Mouse (Mus musculus) hindbrain, postnatal 0 days (tissue): ENCODE data around the gene Epb41l3. TPM values are rescaled to one million over a fixed set of nuclear protein-coding genes. Genes with fewer than 3 reads are reported as not detected.

Experiments
- ATAC-seq: fragments of 200-750 bp; cut with Nextera tagmentation; 2 replicates; pipeline ENCODE4 v1.8.0; 2017; ENCODE audit warnings: mild to moderate bottlenecking, moderate TSS enrichment, moderate library complexity
- DNase-seq: peaks from one replicate; pipeline ENCODE4 v3.0.0-alpha.2; 2015; ENCODE audit warnings: low spot score
- H3K27ac ChIP-seq: fragments of 300-500 bp; sonication (generic); 2 replicates; pipeline ENCODE4 v1.5.1; 2014; ENCODE audit warnings: mild to moderate bottlenecking
- H3K27me3 ChIP-seq: fragments of 300-500 bp; sonication (generic); 2 replicates; pipeline ENCODE4 v1.6.1; 2014; ENCODE audit warnings: low read length, mixed read lengths; ENCODE audit not compliant: insufficient read depth
- H3K36me3 ChIP-seq: fragments of 300-500 bp; sonication (generic); 2 replicates; pipeline ENCODE4 v1.6.1; 2014; ENCODE audit warnings: low read length, mixed read lengths; ENCODE audit not compliant: insufficient read depth
- H3K4me1 ChIP-seq: fragments of 300-500 bp; sonication (generic); 2 replicates; pipeline ENCODE4 v1.6.1; 2014; ENCODE audit warnings: antibody characterized with exemption, low read length, mixed read lengths; ENCODE audit not compliant: insufficient read depth
- H3K4me2 ChIP-seq: fragments of 300-500 bp; sonication (generic); 2 replicates; pipeline ENCODE4 v1.6.1; 2014; ENCODE audit warnings: low read depth, mild to moderate bottlenecking, low read length, moderate library complexity, mixed read lengths
- H3K4me3 ChIP-seq: fragments of 300-500 bp; sonication (generic); 2 replicates; pipeline ENCODE4 v1.5.1; 2014; ENCODE audit warnings: low read length
- H3K9ac ChIP-seq: fragments of 300-500 bp; sonication (generic); replicated peaks from 2 replicates; pipeline ENCODE4 v1.6.1; 2014; ENCODE audit warnings: mild to moderate bottlenecking, low read length, moderate library complexity, mixed read lengths
- H3K9me3 ChIP-seq: fragments of 300-500 bp; sonication (generic); 2 replicates; pipeline ENCODE4 v1.6.1; 2016; ENCODE audit warnings: low read length, mixed read lengths
- CTCF ChIP-seq: IDR thresholded peaks from 2 replicates; pipeline ENCODE4 v1.5.1; 2016; ENCODE audit warnings: antibody characterized with exemption, control low read depth, low read depth
- WGBS: fragments of 180-500 bp; shearing (Covaris S2); extraction: QIAGEN DNeasy Blood & Tissue Kit; methylation state at CpG from one replicate; pipeline ENCODE4 v1.1.7; 2014; 5-methylcytosine and 5-hydroxymethylcytosine counted together
- polyA plus RNA-seq: library from polyadenylated mRNA; unstranded; fragments of >200 nt; fragmentation: Nextera tagmentation; extraction: Ambion mirVana; gene quantifications from 2 replicates; pipeline ENCODE4 v1.2.1, GENCODE M21; 2015
- total RNA-seq: library from RNA; depleted of rRNA; stranded (reverse); fragments of >200 nt; gene quantifications from 2 replicates; pipeline ENCODE4 v1.2.3, GENCODE M21; 2014

The Epb41l3 gene
- total and polyA plus RNA-seq, 2 experiments from 2014 or later, result 105 to 107 TPM

DNA sequence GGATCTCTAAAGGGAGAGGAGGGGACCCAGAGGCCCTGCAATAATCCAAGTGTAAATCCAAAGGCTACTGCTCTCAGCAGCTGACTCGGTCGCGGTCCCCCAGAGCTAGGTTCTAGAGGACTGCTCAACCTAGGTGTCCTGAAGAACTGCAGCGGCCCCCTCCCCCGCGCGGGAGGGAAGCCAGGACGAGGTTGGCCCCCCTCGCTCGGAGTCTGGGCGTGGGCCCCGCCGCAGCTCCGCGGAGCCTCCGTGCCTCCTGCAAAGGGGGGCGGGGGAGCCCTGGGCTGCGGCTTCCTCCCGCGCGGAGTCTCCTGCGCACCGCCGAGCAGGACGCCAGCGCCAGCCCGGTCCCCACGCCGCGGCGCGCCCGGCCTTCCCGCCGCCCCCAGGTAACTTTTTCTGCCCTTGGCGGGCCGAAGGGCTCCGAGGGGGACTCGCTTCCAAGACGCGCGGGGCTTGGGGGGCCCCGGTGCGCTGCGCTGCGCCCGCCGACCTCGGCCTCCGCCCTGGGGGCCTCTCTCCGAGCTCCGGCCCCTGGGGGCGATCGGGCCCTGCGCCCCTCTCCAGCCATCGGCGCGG is 81.1 kb downstream of the Epb41l3 start:
- WGBS, result 0% methylated on average over 44 of the region's 58 CpGs
- DNase-seq, result peak; percentile 68

DNA sequence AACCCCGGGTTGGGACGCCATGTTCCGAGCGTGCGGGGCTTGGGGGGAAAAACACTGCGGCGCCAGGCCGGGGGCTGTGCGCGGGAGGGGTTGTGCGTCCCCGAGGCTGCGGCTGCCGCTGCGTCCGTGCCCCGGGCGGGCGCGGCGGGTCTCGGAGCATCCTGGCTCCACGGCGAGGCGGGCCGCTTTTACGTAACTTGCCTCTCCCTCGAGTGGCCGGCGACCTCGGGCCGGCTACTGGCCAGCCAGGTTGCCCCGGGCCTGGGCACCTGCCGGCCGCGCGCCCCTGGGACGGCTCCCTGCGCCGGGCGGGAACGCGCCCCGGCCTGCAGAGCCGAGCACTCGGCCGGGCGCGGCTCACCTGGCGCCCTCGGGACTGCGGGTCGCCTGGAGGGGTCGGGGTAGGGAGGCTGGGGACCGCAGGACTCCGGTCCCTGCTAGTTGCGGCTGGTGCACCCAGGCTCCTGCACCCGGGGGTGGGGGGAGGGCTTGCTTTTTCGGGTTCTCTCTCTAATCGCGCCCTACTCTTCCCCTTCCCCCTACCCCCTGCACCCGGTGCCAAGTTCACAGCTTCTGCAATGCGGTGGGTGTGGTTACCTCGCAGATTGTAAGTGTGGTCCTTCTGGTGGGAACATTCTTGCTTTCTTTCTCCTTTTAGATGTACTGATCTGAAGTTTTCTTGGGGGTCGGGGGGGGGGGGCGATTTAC is 81.8 kb downstream of the Epb41l3 start:
- Histone ChIP-seq H3K27me3 (no peaks in the 10 kb centered on the region), H3K9me3 (no peaks in the 10 kb centered on the region), H3K36me3 (no peaks in the 10 kb centered on the region), H3K9ac (peak overlapping the region; percentile 91), H3K4me1 (no peaks in the 10 kb centered on the region), H3K4me2 (peak overlapping the region; percentile 88), H3K4me3 (peak overlapping the region; percentile 96), H3K27ac (peak overlapping the region; percentile 85)
- ATAC-seq (peak; percentile 59), DNase-seq (peak; percentile 58)
- no peak for TF ChIP-seq CTCF
- WGBS, result under 1% methylated on average over 57 of the region's 66 CpGs

More for the DNA sequence above, 81.1 kb downstream of the Epb41l3 start:
- Histone ChIP-seq H3K27ac (peak overlapping the region; percentile 85), H3K4me1 (no peaks in the 10 kb centered on the region), H3K36me3 (no peaks in the 10 kb centered on the region), H3K4me3 (peak overlapping the region; percentile 96), H3K9ac (peak overlapping the region; percentile 91), H3K9me3 (no peaks in the 10 kb centered on the region), H3K27me3 (no peaks in the 10 kb centered on the region), H3K4me2 (peak overlapping the region; percentile 88)
- peak; percentile 81 for ATAC-seq
- no peak for TF ChIP-seq CTCF

DNA sequence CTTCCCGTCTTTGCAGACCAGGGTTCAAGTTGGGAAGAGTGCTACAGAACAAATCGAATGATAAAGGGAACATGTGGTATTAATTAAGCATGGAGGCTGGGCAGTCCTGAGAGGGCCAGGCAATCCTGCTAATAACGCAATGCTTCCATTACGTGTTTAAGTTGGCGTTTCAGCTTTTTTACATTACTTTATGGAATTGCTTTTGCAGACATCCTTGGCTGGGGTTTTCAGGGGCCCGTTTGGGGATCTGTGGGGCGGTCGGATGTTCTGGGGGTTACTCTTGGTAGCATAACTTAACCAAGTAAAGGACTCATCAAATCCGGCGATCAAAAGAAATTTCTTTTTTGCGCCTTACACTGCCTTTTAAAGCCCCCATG is 82.3 kb downstream of the Epb41l3 start:
- Histone ChIP-seq H3K9ac (peak overlapping the region; percentile 91), H3K27me3 (no peaks in the 10 kb centered on the region), H3K4me3 (peak overlapping the region; percentile 96), H3K9me3 (no peaks in the 10 kb centered on the region), H3K36me3 (no peaks in the 10 kb centered on the region), H3K4me2 (peak overlapping the region; percentile 88), H3K27ac (no peak overlapping the region), H3K4me1 (no peaks in the 10 kb centered on the region)
- DNase-seq, result peak; percentile 23
- TF ChIP-seq CTCF, result no peak
- ATAC-seq, result no peak
- WGBS, result 9% methylated on average over 11 of the region's 11 CpGs

DNA sequence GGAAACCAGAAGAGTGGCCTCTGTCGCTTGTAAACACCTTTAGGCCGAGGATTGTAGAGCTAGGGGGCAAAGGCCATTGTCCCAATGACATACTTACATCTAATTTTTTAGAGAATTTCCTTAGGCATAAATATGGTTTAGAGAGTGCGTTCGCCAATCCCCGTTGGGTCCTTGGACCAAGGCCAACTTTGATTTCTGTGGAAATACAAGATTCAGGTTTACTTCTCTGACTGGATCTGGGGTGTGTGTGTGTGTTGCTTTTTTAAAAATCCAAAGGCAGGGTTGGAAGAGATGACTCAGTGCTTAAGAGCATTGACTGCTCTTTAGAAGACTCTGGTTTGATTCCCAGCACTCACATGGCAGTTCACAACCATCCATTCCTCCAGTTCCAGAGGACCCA is 83.2 kb downstream of the Epb41l3 start:
- 51% methylated on average over 5 of the region's 5 CpGs for WGBS
- H3K4me1 ChIP-seq, result no peaks in the 10 kb centered on the region
- no peak overlapping the region for H3K9ac ChIP-seq
- 0 out of 2 replicates have a peak overlapping the region, but pooled peaks have one; percentile 9 for H3K4me3 ChIP-seq
- no peaks in the 10 kb centered on the region for H3K9me3 ChIP-seq
- no peaks in the 10 kb centered on the region for H3K36me3 ChIP-seq
- H3K27me3 ChIP-seq, result no peaks in the 10 kb centered on the region
- peak overlapping the region; percentile 88; the same call in 1 of the 2 replicates for H3K4me2 ChIP-seq
- no peak for DNase-seq
- no peak for ATAC-seq
- no peak overlapping the region for H3K27ac ChIP-seq
- no peak for TF ChIP-seq CTCF

DNA sequence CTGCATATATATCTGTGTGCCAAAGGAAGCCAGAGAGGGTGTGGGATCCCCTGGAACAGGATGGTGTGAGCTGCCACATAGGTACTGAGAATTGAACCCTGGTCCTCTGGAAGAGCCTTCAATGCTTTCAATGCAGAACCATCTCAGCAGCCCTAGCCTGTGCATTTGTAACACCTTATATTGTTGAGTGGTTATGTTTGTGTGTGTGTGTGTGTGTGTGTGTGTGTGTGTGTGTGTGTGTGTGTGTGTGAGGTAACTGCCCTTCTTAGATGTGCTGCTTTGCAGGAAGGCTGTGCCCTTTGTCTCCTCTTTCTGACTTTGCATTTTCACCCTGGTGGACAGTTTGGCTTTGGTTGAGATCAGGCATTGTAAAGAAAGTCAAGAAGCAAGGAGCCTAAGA is 87.2 kb downstream of the Epb41l3 start:
- no peaks in the 10 kb centered on the region for H3K36me3 ChIP-seq
- TF ChIP-seq CTCF, result no peak
- no peak overlapping the region for H3K9ac ChIP-seq
- ATAC-seq (no peak), DNase-seq (no peak)
- no peaks in the 10 kb centered on the region for H3K4me1 ChIP-seq
- no peak overlapping the region for H3K4me3 ChIP-seq
- H3K9me3 ChIP-seq, result no peaks in the 10 kb centered on the region
- no peaks in the 10 kb centered on the region for H3K27me3 ChIP-seq
- H3K27ac ChIP-seq, result no peak overlapping the region
- H3K4me2 ChIP-seq, result no peak overlapping the region

DNA sequence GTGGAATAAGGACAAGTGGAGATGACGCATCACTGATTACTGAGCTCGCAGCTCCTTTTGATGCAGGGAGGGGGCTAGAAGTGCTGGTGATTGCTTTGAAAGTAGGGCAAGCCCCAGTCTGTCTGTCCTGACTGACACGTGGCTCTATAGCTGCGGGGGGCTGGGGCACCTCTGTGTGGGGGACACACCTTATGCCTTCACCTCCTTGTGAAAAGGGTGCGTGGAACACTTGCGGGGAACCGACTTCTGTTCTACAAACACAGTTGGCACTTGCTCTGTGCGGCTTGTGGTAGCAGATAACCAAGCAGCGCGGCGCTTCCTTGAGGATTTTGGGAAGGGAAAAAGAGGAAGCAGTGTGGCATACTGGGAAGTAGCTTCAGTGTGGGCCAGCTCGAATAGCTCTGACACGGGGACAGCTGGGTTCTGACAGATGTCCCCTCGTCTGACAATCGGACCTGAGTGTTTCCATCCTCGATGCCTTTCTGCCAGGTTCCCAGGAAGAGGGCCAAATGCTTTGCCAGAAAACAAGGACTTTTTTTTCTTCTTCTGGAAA is 101.5 kb downstream of the Epb41l3 start:
- Histone ChIP-seq H3K9me3 (no peaks in the 10 kb centered on the region), H3K9ac (no peak overlapping the region), H3K4me3 (no peak overlapping the region), H3K4me1 (peaks cover 17% of the 10 kb centered on the region), H3K27ac (peak overlapping the region; percentile 46; the same call in 1 of the 2 replicates), H3K27me3 (no peaks in the 10 kb centered on the region), H3K4me2 (peak overlapping the region; percentile 6; the same call in 1 of the 2 replicates), H3K36me3 (no peaks in the 10 kb centered on the region)
- DNase-seq (peak; percentile 39), ATAC-seq (no peak; the same call in 1 of the 2 replicates)
- WGBS, result 55% methylated on average over 16 of the region's 16 CpGs
- TF ChIP-seq CTCF, result no peak
